Mouse (Mus musculus) olfactory bulb, adult 2 months (tissue): ENCODE results near the gene Map4. TPM values are rescaled to one million over a fixed set of nuclear protein-coding genes. Genes with fewer than 3 reads are reported as not detected.

Source experiments
- H3K27ac ChIP-seq: fragments of 200-500 bp; 2 replicates; pipeline ENCODE4 v1.5.1; 2012; ENCODE audit warnings: low read depth, low read length; ENCODE audit not compliant: insufficient read depth
- H3K4me1 ChIP-seq: fragments of 200-500 bp; 2 replicates; pipeline ENCODE4 v1.6.1; 2012; ENCODE audit warnings: low read length; ENCODE audit not compliant: control insufficient read depth, insufficient read depth
- H3K4me3 ChIP-seq: fragments of 200-500 bp; 2 replicates; pipeline ENCODE4 v1.5.1; 2012; ENCODE audit warnings: mild to moderate bottlenecking, low read depth, low read length, moderate library complexity; ENCODE audit not compliant: insufficient read depth
- CTCF ChIP-seq: fragments of 200-500 bp; IDR thresholded peaks from 2 replicates; pipeline ENCODE4 v1.5.1; 2012; ENCODE audit warnings: low read depth, mild to moderate bottlenecking, low read length, moderate library complexity; ENCODE audit not compliant: insufficient read depth
- POLR2A ChIP-seq: fragments of 200-500 bp; IDR thresholded peaks from 2 replicates; pipeline ENCODE4 v1.6.1; 2012; ENCODE audit warnings: mild to moderate bottlenecking, low read depth, low read length, moderate library complexity; ENCODE audit not compliant: insufficient read depth
- WGBS: fragments of 180-500 bp; shearing (Covaris S2); methylation state at CpG from one replicate; pipeline ENCODE4 v1.1.7; 2018; 5-methylcytosine and 5-hydroxymethylcytosine counted together
- polyA plus RNA-seq: library from polyadenylated mRNA; stranded (reverse); fragments of >200 nt; gene quantifications from 2 replicates; pipeline ENCODE4 v1.2.4, GENCODE M21; 2012; ENCODE audit warnings: low replicate concordance; ENCODE audit not compliant: missing spikeins, insufficient read depth, insufficient read length

Gene Map4
- polyA plus RNA-seq, 1 experiment, result 647 TPM

- no peak overlapping the region for H3K4me3 ChIP-seq
- peaks cover 3% of the 10 kb centered on the region; the same call in 1 of the 2 replicates for H3K4me1 ChIP-seq
- no peak overlapping the region for H3K27ac ChIP-seq
- TF ChIP-seq CTCF (no peak), POLR2A (no peak)
Observed at GRCm38 (mm10) chr9:110047260-110047659, 116.0 kb downstream of the Map4 start.

GRCm38 (mm10) chr9:110047857-110048256, 116.6 kb downstream of the Map4 start:
- TF ChIP-seq CTCF (no peak), POLR2A (no peak)
- Histone ChIP-seq H3K4me1 (peaks cover 4% of the 10 kb centered on the region), H3K27ac (no peak overlapping the region), H3K4me3 (no peak overlapping the region)
- WGBS, result 46% methylated on average over 3 of the region's 3 CpGs

GRCm38 (mm10) chr9:110051184-110051583, 119.9 kb downstream of the Map4 start:
- H3K4me1 ChIP-seq, result peaks cover 7% of the 10 kb centered on the region

GRCm38 (mm10) chr9:110051869-110052661, 120.8 kb downstream of the Map4 start:
- Histone ChIP-seq H3K4me3 (peak overlapping the region; percentile 73), H3K4me1 (peaks cover 9% of the 10 kb centered on the region), H3K27ac (peak overlapping the region; percentile 95)
- 2% methylated on average over 23 of the region's 23 CpGs for WGBS
- peak; percentile 68 for TF ChIP-seq POLR2A
- no peak for TF ChIP-seq CTCF

More at GRCm38 (mm10) chr9:110051184-110051583, 119.9 kb downstream of the Map4 start:
- H3K4me3 ChIP-seq, result no peak overlapping the region
- H3K27ac ChIP-seq, result peak overlapping the region; percentile 30
- TF ChIP-seq POLR2A, result no peak
- TF ChIP-seq CTCF, result no peak

- TF ChIP-seq POLR2A (no peak), CTCF (no peak)
- Histone ChIP-seq H3K4me3 (peak overlapping the region; percentile 73), H3K4me1 (peaks cover 9% of the 10 kb centered on the region), H3K27ac (peak overlapping the region; percentile 95)
- 20% methylated on average over 4 of the region's 4 CpGs for WGBS
Observed at GRCm38 (mm10) chr9:110052951-110053304, 121.7 kb downstream of the Map4 start.

GRCm38 (mm10) chr9:110053305-110054079, 122.2 kb downstream of the Map4 start:
- Histone ChIP-seq H3K4me1 (peaks cover 9% of the 10 kb centered on the region), H3K27ac (peak overlapping the region; percentile 95), H3K4me3 (peak overlapping the region; percentile 73)
- WGBS, result 8% methylated on average over 8 of the region's 8 CpGs
- no peak for TF ChIP-seq POLR2A
- no peak for TF ChIP-seq CTCF

- Histone ChIP-seq H3K4me3 (peak overlapping the region; percentile 40), H3K27ac (peak overlapping the region; percentile 95), H3K4me1 (peaks cover 9% of the 10 kb centered on the region)
- 16% methylated on average over 2 of the region's 2 CpGs for WGBS
- TF ChIP-seq POLR2A, result no peak
- TF ChIP-seq CTCF, result no peak
Observed at GRCm38 (mm10) chr9:110054080-110054421, 122.8 kb downstream of the Map4 start.

GRCm38 (mm10) chr9:110054781-110055180, 123.5 kb downstream of the Map4 start:
- H3K4me1 ChIP-seq, result peaks cover 9% of the 10 kb centered on the region
- peak overlapping the region; percentile 28 for H3K4me3 ChIP-seq
- peak overlapping the region; percentile 31; the same call in 1 of the 2 replicates for H3K27ac ChIP-seq
- no peak for TF ChIP-seq CTCF
- TF ChIP-seq POLR2A, result no peak
- 13% methylated on average over 3 of the region's 3 CpGs for WGBS

- peaks cover 6% of the 10 kb centered on the region for H3K4me1 ChIP-seq
- 88% methylated on average over 1 of the region's 1 CpGs for WGBS
- no peak overlapping the region for H3K27ac ChIP-seq
- TF ChIP-seq CTCF, result no peak
- H3K4me3 ChIP-seq, result no peak overlapping the region
Observed at GRCm38 (mm10) chr9:110057200-110057599, 125.9 kb downstream of the Map4 start.
